In the genomic region with DNA sequence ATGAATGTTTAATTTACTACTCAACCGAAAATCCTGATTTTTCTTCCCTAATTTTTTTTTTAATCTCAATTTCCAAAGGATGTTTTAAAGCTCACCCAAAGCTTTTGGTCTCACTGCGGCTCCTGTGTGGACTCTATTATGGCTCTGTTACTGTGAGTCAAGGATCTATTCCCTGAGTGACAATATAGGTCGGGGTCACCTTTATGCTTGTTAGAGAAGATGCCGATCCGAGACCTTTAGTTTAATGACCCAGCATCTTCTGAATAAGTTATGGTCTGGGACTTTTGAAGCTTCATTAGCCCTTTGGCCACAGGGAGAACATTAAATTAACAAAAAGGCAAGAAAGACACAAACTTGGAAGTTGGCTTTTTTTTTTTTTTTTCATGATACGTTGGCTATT, we compare ENCODE assay signal across 18 mouse cellular contexts.
"Had no signal": no experiment of that assay in that cellular context is flagged by ENCODE, and none has a peak within 500 bp of the region (broad histone marks: within the 10 kb centered on the region; RNA-seq: fewer than 3 reads in every experiment).

No protein-coding gene starts in this region.

- ATAC-seq: liver, postnatal 0 days; lung, postnatal 0 days; midbrain, embryonic 15.5 days had no signal

- H3K4me1 ChIP-seq: limb, embryonic 12.5 days; limb, embryonic 15.5 days; midbrain, embryonic 15.5 days had no signal

- H3K36me3 ChIP-seq: limb, embryonic 12.5 days; limb, embryonic 15.5 days; midbrain, embryonic 10.5 days; midbrain, embryonic 15.5 days had no signal

- H3K9ac ChIP-seq: limb, embryonic 12.5 days; limb, embryonic 15.5 days; liver, embryonic 14.5 days; liver, postnatal 0 days; lung, embryonic 14.5 days; midbrain, embryonic 15.5 days had no signal

- H3K4me2 ChIP-seq: limb, embryonic 12.5 days; limb, embryonic 15.5 days; liver, embryonic 11.5 days; lung, embryonic 14.5 days; midbrain, embryonic 15.5 days had no signal

- DNase-seq: kidney, adult 18-20 months; kidney, adult 9 months; kidney, postnatal 14 days; kidney, postnatal 4 days; left cerebral cortex, postnatal 4 days; liver, postnatal 0 days; lung, embryonic 14.5 days; right cerebral cortex, postnatal 25 days; thymus, adult 18-20 months; thymus, postnatal 36 days had no signal

- H3K4me3 ChIP-seq: limb, embryonic 12.5 days; limb, embryonic 15.5 days; midbrain, embryonic 10.5 days; midbrain, embryonic 15.5 days had no signal

- H3K9me3 ChIP-seq: limb, embryonic 12.5 days; limb, embryonic 15.5 days; midbrain, embryonic 10.5 days; midbrain, embryonic 15.5 days had no signal

- H3K27me3 ChIP-seq: limb, embryonic 12.5 days; limb, embryonic 15.5 days; midbrain, embryonic 15.5 days had no signal

- H3K27ac ChIP-seq: limb, embryonic 12.5 days; limb, embryonic 15.5 days; liver, embryonic 14.5 days; macrophage; midbrain, embryonic 15.5 days had no signal
